Mouse (Mus musculus) embryonic facial prominence, embryonic 13.5 days (tissue): Measurements from ENCODE around the gene Dock6. TPM values are rescaled to one million over a fixed set of nuclear protein-coding genes. Genes with fewer than 3 reads are reported as not detected.

Source experiments
- ATAC-seq: fragments of 200-750 bp; cut with Nextera tagmentation; 2 replicates; pipeline ENCODE4 v1.8.0; 2017; ENCODE audit warnings: low read depth; ENCODE audit not compliant: insufficient number of reproducible peaks, insufficient read depth, low FRiP score, low TSS enrichment
- H3K27ac ChIP-seq: fragments of 300-500 bp; sonication (generic); 2 replicates; pipeline ENCODE4 v1.5.1; 2015; ENCODE audit warnings: moderate library complexity, mild to moderate bottlenecking, inconsistent platforms
- H3K27me3 ChIP-seq: fragments of 300-500 bp; sonication (generic); 2 replicates; pipeline ENCODE4 v1.6.1; 2015; ENCODE audit warnings: mild to moderate bottlenecking, inconsistent platforms
- H3K36me3 ChIP-seq: fragments of 300-500 bp; sonication (generic); 2 replicates; pipeline ENCODE4 v1.6.1; 2015; ENCODE audit warnings: mild to moderate bottlenecking, inconsistent platforms
- H3K4me1 ChIP-seq: fragments of 300-500 bp; sonication (generic); 2 replicates; pipeline ENCODE4 v1.6.1; 2015; ENCODE audit warnings: inconsistent platforms
- H3K4me2 ChIP-seq: fragments of 300-500 bp; sonication (generic); 2 replicates; pipeline ENCODE4 v1.6.1; 2015; ENCODE audit warnings: moderate library complexity, mild to moderate bottlenecking, inconsistent platforms
- H3K4me3 ChIP-seq: fragments of 300-500 bp; sonication (generic); 2 replicates; pipeline ENCODE4 v1.5.1; 2015; ENCODE audit warnings: mild to moderate bottlenecking, inconsistent platforms
- H3K9ac ChIP-seq: fragments of 300-500 bp; sonication (generic); 2 replicates; pipeline ENCODE4 v1.6.1; 2015; ENCODE audit warnings: mild to moderate bottlenecking, inconsistent platforms
- H3K9me3 ChIP-seq: fragments of 300-500 bp; sonication (generic); 2 replicates; pipeline ENCODE4 v1.6.1; 2016; ENCODE audit warnings: inconsistent platforms
- WGBS: fragments of 180-500 bp; shearing (Covaris S2); methylation state at CpG from one replicate; pipeline ENCODE4 v1.1.7; 2015; ENCODE audit warnings: mixed read lengths; 5-methylcytosine and 5-hydroxymethylcytosine counted together
- polyA plus RNA-seq: library from polyadenylated mRNA; unstranded; fragments of >200 nt; fragmentation: Nextera tagmentation; extraction: Ambion mirVana; gene quantifications from 2 replicates; pipeline ENCODE4 v1.2.1, GENCODE M21; 2015

Gene Dock6
- polyA plus RNA-seq, 1 experiment from 2014 or later: 29.2 TPM

DNA sequence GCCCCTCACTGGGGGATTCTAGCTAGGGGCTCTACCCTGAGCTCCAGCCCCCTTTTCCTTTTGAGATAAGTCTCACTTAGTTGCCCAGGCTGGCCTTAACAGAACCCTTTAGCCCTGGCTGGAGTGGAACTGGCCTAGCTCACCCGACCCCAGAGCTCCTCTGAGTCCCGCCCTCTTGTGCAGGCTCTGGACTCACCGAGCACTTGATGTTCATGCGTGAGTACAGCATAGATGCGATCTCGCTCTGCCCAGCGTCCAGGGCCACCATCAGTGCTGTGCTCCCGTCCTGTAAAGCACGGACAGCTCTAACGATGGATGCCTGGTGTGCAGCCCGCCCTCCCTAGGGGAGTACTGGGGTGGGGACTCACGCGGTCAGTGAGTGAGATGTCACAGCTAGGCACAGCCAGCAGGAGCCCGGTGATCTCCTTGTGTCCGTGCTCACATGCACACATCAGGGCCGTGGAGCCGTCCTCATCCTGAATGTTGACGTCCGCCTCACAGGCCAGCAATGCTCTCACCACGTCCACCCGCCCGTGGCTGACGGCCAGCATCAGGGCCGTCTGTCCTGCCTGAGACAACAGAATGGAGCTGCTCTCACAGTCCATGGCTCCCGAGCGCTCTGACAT is 82.8 kb downstream of the Dock6 start:
- peak; percentile 21; the same call in 1 of the 2 replicates for ATAC-seq
- H3K9ac ChIP-seq: peak overlapping the region; percentile 33; the same call in 1 of the 2 replicates
- H3K36me3 ChIP-seq: peaks cover 66% of the 10 kb centered on the region

GRCm38 (mm10) chr9:21768511-21769411 is 83.7 kb downstream of the Dock6 start:
- Histone ChIP-seq H3K4me3 (no peak overlapping the region), H3K27me3 (no peaks in the 10 kb centered on the region), H3K9me3 (no peaks in the 10 kb centered on the region), H3K9ac (peak overlapping the region; percentile 44), H3K4me2 (peak overlapping the region; percentile 18), H3K27ac (peak overlapping the region; percentile 93), H3K4me1 (peaks cover 32% of the 10 kb centered on the region), H3K36me3 (peaks cover 57% of the 10 kb centered on the region)
- no peak for ATAC-seq
- WGBS: 26% methylated on average over 13 of the region's 13 CpGs

More for the DNA sequence above, 82.8 kb downstream of the Dock6 start:
- Histone ChIP-seq H3K27me3 (no peaks in the 10 kb centered on the region), H3K9me3 (no peaks in the 10 kb centered on the region), H3K4me2 (no peak overlapping the region), H3K4me1 (peaks cover 32% of the 10 kb centered on the region), H3K4me3 (no peak overlapping the region), H3K27ac (peak overlapping the region; percentile 93)
- WGBS: 85% methylated on average over 26 of the region's 26 CpGs

GRCm38 (mm10) chr9:21767896-21768295 is 84.5 kb downstream of the Dock6 start:
- H3K36me3 ChIP-seq: peaks cover 50% of the 10 kb centered on the region
- ATAC-seq: no peak
- no peaks in the 10 kb centered on the region for H3K27me3 ChIP-seq
- H3K9me3 ChIP-seq: no peaks in the 10 kb centered on the region
- peaks cover 32% of the 10 kb centered on the region for H3K4me1 ChIP-seq
- peak overlapping the region; percentile 18 for H3K4me2 ChIP-seq
- 45% methylated on average over 11 of the region's 11 CpGs for WGBS
- peak overlapping the region; percentile 93 for H3K27ac ChIP-seq
- peak overlapping the region; percentile 22; the same call in 1 of the 2 replicates for H3K9ac ChIP-seq
- no peak overlapping the region for H3K4me3 ChIP-seq

GRCm38 (mm10) chr9:21764084-21764999 is 88.1 kb downstream of the Dock6 start:
- Histone ChIP-seq H3K4me2 (no peak overlapping the region), H3K9me3 (no peaks in the 10 kb centered on the region), H3K9ac (no peak overlapping the region), H3K27me3 (no peaks in the 10 kb centered on the region), H3K4me1 (peaks cover 32% of the 10 kb centered on the region), H3K27ac (no peak overlapping the region), H3K4me3 (no peak overlapping the region), H3K36me3 (peaks cover 20% of the 10 kb centered on the region)
- 92% methylated on average over 6 of the region's 6 CpGs for WGBS
- ATAC-seq: no peak

- no peak for ATAC-seq
- no peak overlapping the region for H3K9ac ChIP-seq
- peaks cover 21% of the 10 kb centered on the region for H3K4me1 ChIP-seq
- no peaks in the 10 kb centered on the region for H3K27me3 ChIP-seq
- no peak overlapping the region for H3K4me2 ChIP-seq
- no peak overlapping the region for H3K4me3 ChIP-seq
- peaks cover 14% of the 10 kb centered on the region for H3K36me3 ChIP-seq
- H3K9me3 ChIP-seq: no peaks in the 10 kb centered on the region
- no peak overlapping the region for H3K27ac ChIP-seq
Observed at GRCm38 (mm10) chr9:21762135-21762534, 90.3 kb downstream of the Dock6 start.

- peak; percentile 93 for ATAC-seq
- H3K9ac ChIP-seq: peak within 1 kb of the TSS; percentile 81
- peaks cover 20% of the 10 kb centered on the region for H3K36me3 ChIP-seq
- H3K27me3 ChIP-seq: no peaks in the 10 kb centered on the region
- WGBS: 1% methylated on average over 54 of the region's 54 CpGs
- no peaks in the 10 kb centered on the region for H3K9me3 ChIP-seq
- peak within 1 kb of the TSS; percentile 80 for H3K4me2 ChIP-seq
- peaks cover 17% of the 10 kb centered on the region for H3K4me1 ChIP-seq
- H3K27ac ChIP-seq: peak within 1 kb of the TSS; percentile 60
- H3K4me3 ChIP-seq: peak within 1 kb of the TSS; percentile 85
Observed at GRCm38 (mm10) chr9:21760155-21761088, 92.0 kb downstream of the Dock6 start, which contains the start of gene Spc24. Gene Spc24 (minus strand): TSS chr9:21760303.

DNA sequence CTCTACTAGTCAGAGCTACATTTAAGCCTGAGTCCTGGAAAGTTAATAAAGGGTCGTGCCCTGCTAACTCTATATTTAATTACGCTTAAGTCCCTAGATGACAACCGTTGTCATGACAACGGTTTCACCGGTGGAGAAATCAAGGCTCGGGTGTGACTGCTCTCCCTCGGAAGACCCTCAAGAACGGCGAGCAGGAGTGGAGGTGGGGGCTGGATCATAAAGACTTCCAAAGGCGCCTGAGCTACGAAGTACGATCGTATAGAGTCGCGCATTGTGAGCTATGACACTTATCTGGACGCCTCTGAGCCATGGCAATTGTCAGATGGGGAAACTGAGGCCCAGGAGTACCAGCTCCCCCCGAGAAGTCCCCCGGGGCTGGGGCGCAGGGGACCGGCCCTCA is 92.7 kb downstream of the Dock6 start:
- H3K4me2 ChIP-seq: peak overlapping the region; percentile 80
- peak overlapping the region; percentile 85 for H3K4me3 ChIP-seq
- H3K9me3 ChIP-seq: no peaks in the 10 kb centered on the region
- no peaks in the 10 kb centered on the region for H3K27me3 ChIP-seq
- WGBS: under 1% methylated on average over 20 of the region's 20 CpGs
- peak overlapping the region; percentile 81 for H3K9ac ChIP-seq
- ATAC-seq: peak; percentile 7; the same call in 1 of the 2 replicates
- peaks cover 21% of the 10 kb centered on the region for H3K36me3 ChIP-seq
- peaks cover 17% of the 10 kb centered on the region for H3K4me1 ChIP-seq
- H3K27ac ChIP-seq: peak overlapping the region; percentile 60

GRCm38 (mm10) chr9:21758576-21759529 is 93.6 kb downstream of the Dock6 start:
- Histone ChIP-seq H3K4me1 (peaks cover 21% of the 10 kb centered on the region), H3K4me3 (peak overlapping the region; percentile 85), H3K9ac (peak overlapping the region; percentile 81), H3K27ac (0 out of 2 replicates have a peak overlapping the region, but pooled peaks have one; percentile 60), H3K9me3 (no peaks in the 10 kb centered on the region), H3K4me2 (peak overlapping the region; percentile 80), H3K36me3 (peaks cover 29% of the 10 kb centered on the region), H3K27me3 (no peaks in the 10 kb centered on the region)
- WGBS: 57% methylated on average over 14 of the region's 14 CpGs
- ATAC-seq: no peak

DNA sequence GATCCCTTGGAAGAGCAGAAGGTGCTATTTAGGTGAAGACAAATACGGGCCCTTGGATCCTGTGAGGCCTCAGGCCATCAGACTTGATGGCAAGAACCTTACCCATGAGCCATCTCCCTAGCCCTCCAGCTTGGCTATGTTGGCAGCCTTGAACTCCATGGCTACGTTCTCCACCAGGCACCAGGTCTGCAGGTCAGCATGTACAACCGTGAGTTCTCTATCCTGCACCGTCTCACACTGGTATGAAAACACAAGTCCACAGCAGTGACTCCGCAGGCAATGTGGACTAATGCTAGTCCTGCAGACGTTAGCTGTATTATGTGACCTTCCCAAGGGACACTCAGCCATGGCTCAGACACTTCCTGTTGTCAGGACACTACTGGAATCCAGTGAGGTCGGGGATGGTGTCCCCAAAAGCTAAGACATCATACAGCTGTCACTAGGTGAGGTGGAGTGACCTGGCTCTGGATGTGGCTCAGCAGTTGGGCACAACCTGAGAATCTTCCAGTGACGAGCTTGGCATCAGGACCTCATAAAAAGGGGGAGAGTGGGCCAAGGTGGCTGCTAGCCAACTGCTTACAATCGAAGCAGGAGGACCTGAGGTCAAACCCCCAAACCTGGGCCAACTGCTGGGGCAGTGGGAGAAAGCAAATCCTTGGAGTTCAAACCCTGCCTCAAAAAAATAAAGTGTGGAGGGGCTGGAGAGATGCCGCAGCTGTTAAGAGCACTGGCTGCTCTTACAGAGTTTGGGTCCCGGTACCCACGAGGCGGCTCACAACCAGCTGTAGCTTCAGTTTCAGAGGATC is 97.7 kb downstream of the Dock6 start:
- no peak for ATAC-seq
- Histone ChIP-seq H3K27me3 (no peaks in the 10 kb centered on the region), H3K4me1 (peaks cover 26% of the 10 kb centered on the region), H3K9ac (no peak overlapping the region), H3K27ac (no peak overlapping the region; the same call in 1 of the 2 replicates), H3K4me2 (no peak overlapping the region), H3K4me3 (no peak overlapping the region), H3K9me3 (no peaks in the 10 kb centered on the region), H3K36me3 (peaks cover 38% of the 10 kb centered on the region)
- WGBS: 79% methylated on average over 13 of the region's 13 CpGs
